Mouse (Mus musculus): ENCODE data around the gene Zcchc14. TPM values are rescaled to one million over a fixed set of nuclear protein-coding genes. Genes with fewer than 3 reads are reported as not detected.

Gene Zcchc14
- polyA plus RNA-seq, 1 experiment from 2014 or later, result 19.0 TPM

- Histone ChIP-seq H3K9me3 (ENCODE audit: control insufficient read depth, low read length) (no peaks in the 10 kb centered on the region), H3K27ac (replicated peaks; ENCODE audit: low read depth, low read length) (no peak overlapping the region), H3K9ac (ENCODE audit: low read length) (peak overlapping the region; percentile 68), H3K4me1 (ENCODE audit: control insufficient read depth, insufficient read depth, low read length) (peaks cover 3% of the 10 kb centered on the region; the same call in 1 of the 2 replicates), H3K4me3 (ENCODE audit: low read depth, low read length) (peak overlapping the region; percentile 55), H3K27me3 (ENCODE audit: control insufficient read depth, insufficient read depth, low read length) (no peaks in the 10 kb centered on the region), H3K36me3 (ENCODE audit: control insufficient read depth, insufficient read depth, low read length) (no peaks in the 10 kb centered on the region), H3K4me2 (ENCODE audit: low read depth, severe bottlenecking) (peak overlapping the region; percentile 62)
- DNase-seq (ENCODE audit: low spot score), result peak; percentile 99
- ATAC-seq (ENCODE audit: insufficient number of reproducible peaks, low FRiP score, low TSS enrichment, low read depth), result peak; percentile 91
- WGBS, result 1% methylated on average over 47 of the region's 47 CpGs
These were observed 67.4 kb downstream of the Zcchc14 start for GRCm38 (mm10) chr8:121585159-121585825.

- 48% methylated on average over 12 of the region's 13 CpGs for WGBS
- no peaks in the 10 kb centered on the region for H3K9me3 ChIP-seq (ENCODE audit: control insufficient read depth, low read length)
- H3K9ac ChIP-seq (ENCODE audit: low read length), result no peak overlapping the region
- ATAC-seq (ENCODE audit: insufficient number of reproducible peaks, low FRiP score, low TSS enrichment, low read depth) (no peak), DNase-seq (ENCODE audit: low spot score) (no peak)
- H3K36me3 ChIP-seq (ENCODE audit: control insufficient read depth, insufficient read depth, low read length), result no peaks in the 10 kb centered on the region
- peaks cover under 1% of the 10 kb centered on the region; the same call in 1 of the 2 replicates for H3K4me1 ChIP-seq (ENCODE audit: control insufficient read depth, insufficient read depth, low read length)
- peak overlapping the region; percentile 55 for H3K4me3 ChIP-seq (ENCODE audit: low read depth, low read length)
- no peak overlapping the region for H3K27ac ChIP-seq (replicated peaks; ENCODE audit: low read depth, low read length)
- peak overlapping the region; percentile 62 for H3K4me2 ChIP-seq (ENCODE audit: low read depth, severe bottlenecking)
- H3K27me3 ChIP-seq (ENCODE audit: control insufficient read depth, insufficient read depth, low read length), result no peaks in the 10 kb centered on the region
These were observed 68.0 kb downstream of the Zcchc14 start for GRCm38 (mm10) chr8:121584730-121585129.

- H3K9ac ChIP-seq (ENCODE audit: low read length), result no peak overlapping the region
- no peaks in the 10 kb centered on the region for H3K36me3 ChIP-seq (ENCODE audit: control insufficient read depth, insufficient read depth, low read length)
- no peaks in the 10 kb centered on the region for H3K4me1 ChIP-seq (ENCODE audit: control insufficient read depth, insufficient read depth, low read length)
- no peak overlapping the region for H3K4me3 ChIP-seq (ENCODE audit: low read depth, low read length)
- no peaks in the 10 kb centered on the region for H3K27me3 ChIP-seq (ENCODE audit: control insufficient read depth, insufficient read depth, low read length)
- 59% methylated on average over 8 of the region's 8 CpGs for WGBS
- no peak overlapping the region for H3K27ac ChIP-seq (replicated peaks; ENCODE audit: low read depth, low read length)
- ATAC-seq (ENCODE audit: insufficient number of reproducible peaks, low FRiP score, low TSS enrichment, low read depth) (no peak), DNase-seq (ENCODE audit: low spot score) (no peak)
- no peaks in the 10 kb centered on the region for H3K9me3 ChIP-seq (ENCODE audit: control insufficient read depth, low read length)
- no peak overlapping the region for H3K4me2 ChIP-seq (ENCODE audit: low read depth, severe bottlenecking)
These were observed 69.0 kb downstream of the Zcchc14 start for GRCm38 (mm10) chr8:121583653-121584052.

GRCm38 (mm10) chr8:121580465-121580864 is 72.2 kb downstream of the Zcchc14 start:
- WGBS, result 12% methylated on average over 9 of the region's 9 CpGs

GRCm38 (mm10) chr8:121578676-121579451 is 73.8 kb downstream of the Zcchc14 start, which contains the start of gene Fbxo31:
Gene Fbxo31 (minus strand): TSS chr8:121578806.
- H3K9ac ChIP-seq (ENCODE audit: low read length), result peak within 1 kb of the TSS; percentile 82
- peaks cover 14% of the 10 kb centered on the region for H3K4me1 ChIP-seq (ENCODE audit: control insufficient read depth, insufficient read depth, low read length)
- peak within 1 kb of the TSS; percentile 57 for H3K4me2 ChIP-seq (ENCODE audit: low read depth, severe bottlenecking)
- ATAC-seq (ENCODE audit: insufficient number of reproducible peaks, low FRiP score, low TSS enrichment, low read depth) (peak; percentile 89), DNase-seq (ENCODE audit: low spot score) (peak; percentile 97)
- WGBS, result under 1% methylated on average over 54 of the region's 63 CpGs
- H3K9me3 ChIP-seq (ENCODE audit: control insufficient read depth, low read length), result no peaks in the 10 kb centered on the region
- H3K27ac ChIP-seq (replicated peaks; ENCODE audit: low read depth, low read length), result 0 out of 2 replicates have a peak within 1 kb of the TSS, but pooled peaks have one; percentile 21
- H3K27me3 ChIP-seq (ENCODE audit: control insufficient read depth, insufficient read depth, low read length), result no peaks in the 10 kb centered on the region
- H3K4me3 ChIP-seq (ENCODE audit: low read depth, low read length), result peak within 1 kb of the TSS; percentile 80
- H3K36me3 ChIP-seq (ENCODE audit: control insufficient read depth, insufficient read depth, low read length), result no peaks in the 10 kb centered on the region

More at GRCm38 (mm10) chr8:121580465-121580864, 72.2 kb downstream of the Zcchc14 start:
- Histone ChIP-seq H3K9ac (ENCODE audit: low read length) (no peak overlapping the region), H3K27ac (replicated peaks; ENCODE audit: low read depth, low read length) (no peak overlapping the region), H3K4me2 (ENCODE audit: low read depth, severe bottlenecking) (no peak overlapping the region), H3K4me1 (ENCODE audit: control insufficient read depth, insufficient read depth, low read length) (peaks cover 14% of the 10 kb centered on the region), H3K27me3 (ENCODE audit: control insufficient read depth, insufficient read depth, low read length) (no peaks in the 10 kb centered on the region), H3K9me3 (ENCODE audit: control insufficient read depth, low read length) (no peaks in the 10 kb centered on the region), H3K4me3 (ENCODE audit: low read depth, low read length) (no peak overlapping the region), H3K36me3 (ENCODE audit: control insufficient read depth, insufficient read depth, low read length) (no peaks in the 10 kb centered on the region)
- ATAC-seq (ENCODE audit: insufficient number of reproducible peaks, low FRiP score, low TSS enrichment, low read depth) (no peak), DNase-seq (ENCODE audit: low spot score) (no peak)

- Histone ChIP-seq H3K36me3 (ENCODE audit: control insufficient read depth, insufficient read depth, low read length) (no peaks in the 10 kb centered on the region), H3K4me1 (ENCODE audit: control insufficient read depth, insufficient read depth, low read length) (peaks cover 14% of the 10 kb centered on the region), H3K27me3 (ENCODE audit: control insufficient read depth, insufficient read depth, low read length) (no peaks in the 10 kb centered on the region), H3K27ac (replicated peaks; ENCODE audit: low read depth, low read length) (0 out of 2 replicates have a peak overlapping the region, but pooled peaks have one; percentile 21), H3K9ac (ENCODE audit: low read length) (peak overlapping the region; percentile 82), H3K4me3 (ENCODE audit: low read depth, low read length) (peak overlapping the region; percentile 80), H3K4me2 (ENCODE audit: low read depth, severe bottlenecking) (peak overlapping the region; percentile 57), H3K9me3 (ENCODE audit: control insufficient read depth, low read length) (no peaks in the 10 kb centered on the region)
- peak; percentile 72 for ATAC-seq (ENCODE audit: insufficient number of reproducible peaks, low FRiP score, low TSS enrichment, low read depth)
- WGBS, result 3% methylated on average over 44 of the region's 44 CpGs
- DNase-seq (ENCODE audit: low spot score), result no peak
These were observed 74.7 kb downstream of the Zcchc14 start for GRCm38 (mm10) chr8:121577751-121578675.

GRCm38 (mm10) chr8:121575661-121576060 is 77.0 kb downstream of the Zcchc14 start:
- WGBS, result 69% methylated on average over 3 of the region's 3 CpGs
- H3K36me3 ChIP-seq (ENCODE audit: control insufficient read depth, insufficient read depth, low read length), result no peaks in the 10 kb centered on the region
- H3K4me2 ChIP-seq (ENCODE audit: low read depth, severe bottlenecking), result no peak overlapping the region
- no peaks in the 10 kb centered on the region for H3K27me3 ChIP-seq (ENCODE audit: control insufficient read depth, insufficient read depth, low read length)
- no peak overlapping the region for H3K9ac ChIP-seq (ENCODE audit: low read length)
- ATAC-seq (ENCODE audit: insufficient number of reproducible peaks, low FRiP score, low TSS enrichment, low read depth) (no peak), DNase-seq (ENCODE audit: low spot score) (no peak)
- H3K9me3 ChIP-seq (ENCODE audit: control insufficient read depth, low read length), result no peaks in the 10 kb centered on the region
- no peak overlapping the region for H3K27ac ChIP-seq (replicated peaks; ENCODE audit: low read depth, low read length)
- H3K4me1 ChIP-seq (ENCODE audit: control insufficient read depth, insufficient read depth, low read length), result peaks cover 14% of the 10 kb centered on the region
- H3K4me3 ChIP-seq (ENCODE audit: low read depth, low read length), result no peak overlapping the region

GRCm38 (mm10) chr8:121573275-121573674 is 79.4 kb downstream of the Zcchc14 start:
- Histone ChIP-seq H3K4me2 (ENCODE audit: low read depth, severe bottlenecking) (no peak overlapping the region), H3K27me3 (ENCODE audit: control insufficient read depth, insufficient read depth, low read length) (no peaks in the 10 kb centered on the region), H3K27ac (replicated peaks; ENCODE audit: low read depth, low read length) (no peak overlapping the region), H3K9ac (ENCODE audit: low read length) (no peak overlapping the region), H3K4me1 (ENCODE audit: control insufficient read depth, insufficient read depth, low read length) (peaks cover 14% of the 10 kb centered on the region), H3K36me3 (ENCODE audit: control insufficient read depth, insufficient read depth, low read length) (no peaks in the 10 kb centered on the region), H3K9me3 (ENCODE audit: control insufficient read depth, low read length) (no peaks in the 10 kb centered on the region), H3K4me3 (ENCODE audit: low read depth, low read length) (no peak overlapping the region)
- DNase-seq (ENCODE audit: low spot score) (no peak), ATAC-seq (ENCODE audit: insufficient number of reproducible peaks, low FRiP score, low TSS enrichment, low read depth) (no peak)
- WGBS, result 48% methylated on average over 3 of the region's 3 CpGs

Data from limb, embryonic 11.5 days (tissue).